Mouse (Mus musculus) C2C12 (cell line): Measurements from ENCODE around the gene Tfap2e.

Experiments used
- CEBPB ChIP-seq: IDR thresholded peaks from one replicate; pipeline ENCODE4 v1.6.1; 2011; ENCODE audit warnings: low read depth, mild to moderate bottlenecking, control low read depth, moderate library complexity
- CTCF ChIP-seq: IDR thresholded peaks from one replicate; pipeline ENCODE4 v1.5.1; 2011; ENCODE audit not compliant: control insufficient read depth, insufficient read depth, insufficient read length
- MAX ChIP-seq: IDR thresholded peaks from one replicate; pipeline ENCODE4 v1.6.1; 2011; ENCODE audit warnings: mild to moderate bottlenecking, control low read depth

DNA sequence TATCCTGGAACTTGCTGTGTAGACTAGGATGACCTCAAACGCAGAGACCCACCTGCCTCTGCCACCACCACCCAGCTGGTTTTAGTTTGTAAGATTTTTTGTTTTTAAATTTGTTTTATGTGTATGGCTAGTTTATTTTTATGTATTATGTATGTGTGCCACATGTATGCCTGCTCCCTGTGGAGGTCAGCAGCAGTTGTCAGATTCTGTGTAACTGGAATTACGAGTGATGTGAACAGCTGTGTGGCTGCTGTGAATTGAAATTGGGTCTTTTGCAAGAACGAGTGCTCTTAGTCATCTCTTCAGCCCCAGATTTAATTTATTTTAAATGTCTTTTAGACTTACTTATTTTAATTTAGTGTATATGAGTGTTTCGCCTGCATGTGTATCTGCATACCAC, 39.1 kb downstream of the Tfap2e start:
- TF ChIP-seq CTCF: no peak
- no peak for TF ChIP-seq MAX
- TF ChIP-seq CEBPB: no peak
